In genomic region chr17:26017949-26018348, GRCm38 (mm10) we compare ENCODE assay signal across 1 mouse cellular context.
TF ChIP-seq lines count a peak whose summit lies in the region.

No protein-coding gene starts in this region.

TF ChIP-seq in CH12.LX, 34 proteins besides CTCF, POLR2A, EP300 and RAD21 (continued from another document):
- TF ChIP-seq MXI1 (IDR thresholded peaks at IDR 0.05; ENCODE audit: low read depth, low read length) (no peak), SMC3 (IDR thresholded peaks at IDR 0.05; ENCODE audit: low read depth, low read length) (no peak), NRF1 (IDR thresholded peaks at IDR 0.05; ENCODE audit: low read depth, low read length) (no peak), BHLHE40 (IDR thresholded peaks at IDR 0.05; ENCODE audit: low read depth, low read length) (peak; percentile 95), SIN3A (IDR thresholded peaks at IDR 0.05; ENCODE audit: low read length) (no peak), USF1 (IDR thresholded peaks at IDR 0.05; ENCODE audit: low read depth, low read length) (peak; percentile 16; the same call in 1 of the 2 replicates), KAT2A (IDR thresholded peaks at IDR 0.05; ENCODE audit: insufficient replicate concordance, low read length) (no peak), MYC (IDR thresholded peaks at IDR 0.05; ENCODE audit: low read depth, low read length) (no peak), UBTF (IDR thresholded peaks at IDR 0.05; ENCODE audit: low read depth, low read length) (no peak), ELF1 (IDR thresholded peaks at IDR 0.05; ENCODE audit: low read depth, low read length) (no peak), NELFE (IDR thresholded peaks at IDR 0.05; ENCODE audit: low read depth, low read length) (no peak), TBP (conservative IDR thresholded peaks at IDR 0.05; ENCODE audit: low read depth, low read length) (no peak), POLR2AphosphoS2 (IDR thresholded peaks at IDR 0.05; ENCODE audit: low read depth, low read length) (no peak), MAX (IDR thresholded peaks at IDR 0.05; ENCODE audit: low read length) (0 out of 2 replicates have a peak, but pooled peaks have one; percentile 36), MEF2A (IDR thresholded peaks at IDR 0.05; ENCODE audit: borderline replicate concordance, low read depth, low read length) (peak; percentile 96), PAX5 (IDR thresholded peaks at IDR 0.05; ENCODE audit: low read length) (no peak), HCFC1 (IDR thresholded peaks at IDR 0.05; ENCODE audit: low read depth, low read length) (no peak)
